Mouse (Mus musculus) left cerebral cortex, adult 18-20 months (tissue): ENCODE results near the gene Fpr-rs3. TPM values are rescaled to one million over a fixed set of nuclear protein-coding genes. Genes with fewer than 3 reads are reported as not detected.

Experiments
- DNase-seq, 2 experiments: peaks; one replicate each; pipeline ENCODE4 v3.0.0; 2021 to 2022; ENCODE audit warnings: low spot score in 2 of 2, mixed read lengths in 1 of 2
- long read RNA-seq, 2 experiments: library from polyadenylated mRNA; stranded (forward); transcript quantifications; one replicate each; pipeline ENCODE4 v2.0.0; 2021
- total RNA-seq, 2 experiments: library from RNA; stranded (reverse); gene quantifications; 2 replicates each; pipeline ENCODE4 v1.2.3; 2021

The Fpr-rs3 gene
- total RNA-seq: not detected
- long read RNA-seq, experiment 1: 0 reads
- long read RNA-seq, experiment 2: 0 reads

DNA sequence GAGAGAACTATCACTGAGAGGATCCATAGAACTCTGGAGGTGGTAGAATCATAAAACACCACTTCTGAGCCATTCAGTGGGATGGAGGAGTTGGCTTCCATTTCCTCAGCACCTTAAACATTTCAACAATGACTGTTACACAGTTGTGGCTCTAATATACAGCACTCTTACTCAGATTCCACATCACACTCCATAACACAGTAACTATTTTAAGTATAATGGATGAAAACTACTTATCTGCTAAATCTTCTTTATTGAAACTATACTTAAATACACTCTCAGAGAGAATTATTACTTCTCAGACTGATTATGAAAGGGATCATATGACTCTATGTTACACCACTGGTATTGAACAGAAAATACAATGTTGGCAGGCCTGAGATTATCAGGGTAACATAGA, at the start of gene Fpr-rs3:
TSS of gene Fpr-rs3 (minus strand) at position 101 of the 400 bp plus-strand sequence.
- no peak for DNase-seq

DNA sequence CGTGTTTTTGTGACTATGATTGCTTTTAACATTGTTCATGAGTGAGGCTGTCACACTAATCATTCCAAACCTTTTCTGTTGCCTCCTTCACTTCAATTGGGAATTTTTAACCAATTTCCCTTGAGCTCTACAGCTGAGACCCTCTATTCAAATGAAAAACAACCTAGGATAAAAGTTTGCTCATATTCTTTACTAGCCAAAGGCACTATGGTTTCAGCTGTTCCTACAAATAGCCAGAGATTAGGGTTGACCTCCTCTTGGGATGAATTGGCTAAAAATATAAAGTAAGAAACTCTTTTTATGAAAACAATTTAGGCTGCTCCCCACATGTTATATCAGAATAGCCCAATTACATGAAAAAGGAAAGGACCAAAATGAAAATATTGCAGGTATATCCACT, 28.4 kb downstream of the Fpr-rs3 start, which contains the start of gene Vmn2r110:
TSS of gene Vmn2r110 (minus strand) at position 101 of the 400 bp plus-strand sequence.
- no peak for DNase-seq

Other genes with a start within 250 kb of the Fpr-rs3 start
- gene Vmn1r224, start 210.7 kb downstream of the Fpr-rs3 start, total RNA-seq: not detected
- not detected for gene Vmn2r108, start 143.5 kb downstream of the Fpr-rs3 start, total RNA-seq
- gene Vmn1r225, start 126.7 kb downstream of the Fpr-rs3 start, total RNA-seq: not detected
- not detected for gene Vmn2r109, start 60.1 kb downstream of the Fpr-rs3 start, total RNA-seq
- not detected for gene Vmn2r110, start 28.5 kb downstream of the Fpr-rs3 start, total RNA-seq
- gene Vmn1r226, start 58.0 kb upstream of the Fpr-rs3 start, total RNA-seq: not detected
- gene Vmn1r227, start 105.0 kb upstream of the Fpr-rs3 start, total RNA-seq: not detected
- not detected for gene Vmn1r228, start 161.3 kb upstream of the Fpr-rs3 start, total RNA-seq
- under 1 TPM; 0.05 TPM for gene Vmn1r229, start 186.7 kb upstream of the Fpr-rs3 start, total RNA-seq
- gene Vmn1r230, start 215.6 kb upstream of the Fpr-rs3 start, total RNA-seq: not detected